Mouse (Mus musculus) cerebellum, adult 2 months (tissue): ENCODE data around the gene Ern1. TPM values are rescaled to one million over a fixed set of nuclear protein-coding genes. Genes with fewer than 3 reads are reported as not detected.

ENCODE experiments used
- DNase-seq, 2 experiments: peaks; one replicate each; pipeline ENCODE4 v3.0.0; 2021
- H3K27ac ChIP-seq: fragments of 200-500 bp; 2 replicates; pipeline ENCODE4 v1.5.1; 2012; ENCODE audit warnings: low read length, control low read depth, inconsistent platforms; ENCODE audit not compliant: insufficient read depth
- H3K27me3 ChIP-seq: fragments of 200-500 bp; 2 replicates; pipeline ENCODE4 v1.6.1; 2012; ENCODE audit warnings: inconsistent platforms, mild to moderate bottlenecking, low read length, moderate library complexity; ENCODE audit not compliant: control insufficient read depth, insufficient read depth
- H3K4me1 ChIP-seq: fragments of 200-500 bp; 2 replicates; pipeline ENCODE4 v1.6.1; 2011; ENCODE audit warnings: low read length; ENCODE audit not compliant: control insufficient read depth, insufficient read depth
- H3K4me3 ChIP-seq: fragments of 200-500 bp; replicated peaks from 2 replicates; pipeline ENCODE3; 2011; ENCODE audit warnings: mild to moderate bottlenecking, low read depth, low read length, control low read depth; ENCODE audit not compliant: insufficient read depth
- CTCF ChIP-seq: fragments of 200-500 bp; IDR thresholded peaks from 2 replicates; pipeline ENCODE4 v1.5.1; 2011; ENCODE audit warnings: low read depth, mild to moderate bottlenecking, control low read depth, low read length, moderate library complexity, borderline replicate concordance; ENCODE audit not compliant: insufficient read depth
- POLR2A ChIP-seq: fragments of 200-500 bp; IDR thresholded peaks from 2 replicates; pipeline ENCODE4 v1.6.1; 2011; ENCODE audit warnings: low read length, control low read depth, borderline replicate concordance; ENCODE audit not compliant: insufficient read depth
- WGBS: fragments of 180-500 bp; shearing (Covaris S2); methylation state at CpG from one replicate; pipeline ENCODE4 v1.1.7; 2018; 5-methylcytosine and 5-hydroxymethylcytosine counted together
- polyA plus RNA-seq: library from polyadenylated mRNA; depleted of rRNA; stranded (reverse); fragments of >200 nt; gene quantifications from 2 replicates; pipeline ENCODE4 v1.2.3, GENCODE M21; 2012; rRNA removed

The Ern1 gene
- polyA plus RNA-seq, 1 experiment: 7.6 TPM

- H3K27ac ChIP-seq: no peak overlapping the region
- 54% methylated on average over 5 of the region's 5 CpGs for WGBS
- TF ChIP-seq CTCF (no peak), POLR2A (no peak)
Measured at GRCm38 (mm10) chr11:106350853-106351252, 136.8 kb downstream of the Ern1 start.

GRCm38 (mm10) chr11:106349772-106350171 is 137.9 kb downstream of the Ern1 start:
- Histone ChIP-seq H3K27me3 (no peaks in the 10 kb centered on the region), H3K27ac (no peak overlapping the region), H3K4me1 (no peaks in the 10 kb centered on the region; the same call in 1 of the 2 replicates), H3K4me3 (no peak overlapping the region)
- 83% methylated on average over 6 of the region's 6 CpGs for WGBS
- no peak for TF ChIP-seq POLR2A
- TF ChIP-seq CTCF: no peak
- DNase-seq: no peak

More at GRCm38 (mm10) chr11:106350853-106351252, 136.8 kb downstream of the Ern1 start:
- no peaks in the 10 kb centered on the region for H3K27me3 ChIP-seq
- no peak for DNase-seq
- H3K4me3 ChIP-seq: no peak overlapping the region
- H3K4me1 ChIP-seq: peaks cover 7% of the 10 kb centered on the region; the same call in 1 of the 2 replicates

- 46% methylated on average over 6 of the region's 6 CpGs for WGBS
- no peaks in the 10 kb centered on the region for H3K27me3 ChIP-seq
- no peak for DNase-seq
- H3K4me3 ChIP-seq: no peak overlapping the region
- TF ChIP-seq POLR2A: no peak
- no peak for TF ChIP-seq CTCF
- no peaks in the 10 kb centered on the region for H3K4me1 ChIP-seq
- no peak overlapping the region for H3K27ac ChIP-seq
Measured at GRCm38 (mm10) chr11:106344910-106345309, 142.7 kb downstream of the Ern1 start.

Other genes with a start within 250 kb of the Ern1 start
- gene Ftsj3, start 231.8 kb downstream of the Ern1 start, polyA plus RNA-seq: 21.3 and 22.8 TPM in 2 replicates
- 307 and 343 TPM in 2 replicates for gene Psmc5, start 231.7 kb downstream of the Ern1 start, polyA plus RNA-seq
- 114 and 144 TPM in 2 replicates for gene Smarcd2, start 214.9 kb downstream of the Ern1 start, polyA plus RNA-seq
- gene Tcam1, start 211.2 kb downstream of the Ern1 start, polyA plus RNA-seq: 0.36 and 0.43 TPM in 2 replicates
- gene Gh, start 186.0 kb downstream of the Ern1 start, polyA plus RNA-seq: not detected in 2 replicates
- gene Cd79b, start 173.1 kb downstream of the Ern1 start, polyA plus RNA-seq: 0.38 and 0.70 TPM in 2 replicates
- 0.02 and 0.16 TPM in 2 replicates for gene Scn4a, start 134.6 kb downstream of the Ern1 start, polyA plus RNA-seq
- 0.87 and 0.89 TPM in 2 replicates for gene Prr29, start 122.4 kb downstream of the Ern1 start, polyA plus RNA-seq
- 6.8 and 7.0 TPM in 2 replicates for gene Icam2, start 99.8 kb downstream of the Ern1 start, polyA plus RNA-seq
- gene Tex2, start 125.6 kb upstream of the Ern1 start, polyA plus RNA-seq: 71.3 and 79.6 TPM in 2 replicates